Mouse (Mus musculus) embryonic facial prominence, embryonic 13.5 days (tissue): ENCODE results near the gene Rnf145. TPM values are rescaled to one million over a fixed set of nuclear protein-coding genes. Genes with fewer than 3 reads are reported as not detected.
A peak's percentile ranks its signal among the peaks of the same experiment; 100 is the strongest.

Experiments
- ATAC-seq: fragments of 200-750 bp; cut with Nextera tagmentation; 2 replicates; pipeline ENCODE4 v1.8.0; 2017; ENCODE audit warnings: low read depth; ENCODE audit not compliant: insufficient number of reproducible peaks, insufficient read depth, low FRiP score, low TSS enrichment
- H3K27ac ChIP-seq: fragments of 300-500 bp; sonication (generic); 2 replicates; pipeline ENCODE4 v1.5.1; 2015; ENCODE audit warnings: moderate library complexity, mild to moderate bottlenecking, inconsistent platforms
- H3K27me3 ChIP-seq: fragments of 300-500 bp; sonication (generic); 2 replicates; pipeline ENCODE4 v1.6.1; 2015; ENCODE audit warnings: mild to moderate bottlenecking, inconsistent platforms
- H3K36me3 ChIP-seq: fragments of 300-500 bp; sonication (generic); 2 replicates; pipeline ENCODE4 v1.6.1; 2015; ENCODE audit warnings: mild to moderate bottlenecking, inconsistent platforms
- H3K4me1 ChIP-seq: fragments of 300-500 bp; sonication (generic); 2 replicates; pipeline ENCODE4 v1.6.1; 2015; ENCODE audit warnings: inconsistent platforms
- H3K4me2 ChIP-seq: fragments of 300-500 bp; sonication (generic); 2 replicates; pipeline ENCODE4 v1.6.1; 2015; ENCODE audit warnings: moderate library complexity, mild to moderate bottlenecking, inconsistent platforms
- H3K4me3 ChIP-seq: fragments of 300-500 bp; sonication (generic); 2 replicates; pipeline ENCODE4 v1.5.1; 2015; ENCODE audit warnings: mild to moderate bottlenecking, inconsistent platforms
- H3K9ac ChIP-seq: fragments of 300-500 bp; sonication (generic); 2 replicates; pipeline ENCODE4 v1.6.1; 2015; ENCODE audit warnings: mild to moderate bottlenecking, inconsistent platforms
- H3K9me3 ChIP-seq: fragments of 300-500 bp; sonication (generic); 2 replicates; pipeline ENCODE4 v1.6.1; 2016; ENCODE audit warnings: inconsistent platforms
- WGBS: fragments of 180-500 bp; shearing (Covaris S2); methylation state at CpG from one replicate; pipeline ENCODE4 v1.1.7; 2015; ENCODE audit warnings: mixed read lengths; 5-methylcytosine and 5-hydroxymethylcytosine counted together
- polyA plus RNA-seq: library from polyadenylated mRNA; unstranded; fragments of >200 nt; fragmentation: Nextera tagmentation; extraction: Ambion mirVana; gene quantifications from 2 replicates; pipeline ENCODE4 v1.2.1, GENCODE M21; 2015

Gene Rnf145
- polyA plus RNA-seq, 1 experiment from 2014 or later = 73.6 TPM

GRCm38 (mm10) chr11:44573396-44573795 lies 54.6 kb downstream of the Rnf145 start:
- Histone ChIP-seq H3K36me3 (peaks cover 7% of the 10 kb centered on the region), H3K4me2 (no peak overlapping the region), H3K9ac (no peak overlapping the region), H3K4me3 (no peak overlapping the region), H3K4me1 (no peaks in the 10 kb centered on the region), H3K27ac (no peak overlapping the region), H3K9me3 (peaks cover 6% of the 10 kb centered on the region; the same call in 1 of the 2 replicates), H3K27me3 (no peaks in the 10 kb centered on the region)
- no peak for ATAC-seq
- 70% methylated on average over 3 of the region's 3 CpGs for WGBS

GRCm38 (mm10) chr11:44574391-44574790 lies 55.6 kb downstream of the Rnf145 start:
- Histone ChIP-seq H3K36me3 (peaks cover 5% of the 10 kb centered on the region), H3K27me3 (no peaks in the 10 kb centered on the region), H3K4me3 (no peak overlapping the region), H3K9me3 (peaks cover 4% of the 10 kb centered on the region), H3K27ac (no peak overlapping the region), H3K4me2 (no peak overlapping the region), H3K9ac (no peak overlapping the region), H3K4me1 (no peaks in the 10 kb centered on the region)
- WGBS = 90% methylated on average over 8 of the region's 8 CpGs
- ATAC-seq = no peak

GRCm38 (mm10) chr11:44574820-44575219 lies 56.1 kb downstream of the Rnf145 start:
- Histone ChIP-seq H3K4me1 (no peaks in the 10 kb centered on the region), H3K9ac (no peak overlapping the region), H3K4me3 (no peak overlapping the region), H3K27ac (no peak overlapping the region), H3K36me3 (peaks cover under 1% of the 10 kb centered on the region; the same call in 1 of the 2 replicates), H3K4me2 (no peak overlapping the region), H3K9me3 (peaks cover under 1% of the 10 kb centered on the region), H3K27me3 (no peaks in the 10 kb centered on the region)
- 94% methylated on average over 5 of the region's 5 CpGs for WGBS
- no peak for ATAC-seq

GRCm38 (mm10) chr11:44577911-44578310 lies 59.1 kb downstream of the Rnf145 start:
- WGBS = 77% methylated on average over 9 of the region's 9 CpGs
- H3K4me2 ChIP-seq = no peak overlapping the region
- H3K9me3 ChIP-seq = no peaks in the 10 kb centered on the region; the same call in 1 of the 2 replicates

GRCm38 (mm10) chr11:44581277-44581683 lies 62.5 kb downstream of the Rnf145 start:
- Histone ChIP-seq H3K4me2 (no peak overlapping the region), H3K4me3 (no peak overlapping the region), H3K9me3 (no peaks in the 10 kb centered on the region; the same call in 1 of the 2 replicates), H3K27me3 (no peaks in the 10 kb centered on the region), H3K36me3 (no peaks in the 10 kb centered on the region), H3K27ac (no peak overlapping the region), H3K9ac (no peak overlapping the region), H3K4me1 (no peaks in the 10 kb centered on the region)
- WGBS = 32% methylated on average over 11 of the region's 11 CpGs
- ATAC-seq = no peak

More at GRCm38 (mm10) chr11:44577911-44578310, 59.1 kb downstream of the Rnf145 start:
- ATAC-seq = no peak
- no peaks in the 10 kb centered on the region for H3K27me3 ChIP-seq
- no peak overlapping the region for H3K4me3 ChIP-seq
- no peaks in the 10 kb centered on the region for H3K36me3 ChIP-seq
- H3K4me1 ChIP-seq = no peaks in the 10 kb centered on the region
- H3K9ac ChIP-seq = no peak overlapping the region
- no peak overlapping the region for H3K27ac ChIP-seq

- H3K4me2 ChIP-seq = no peak overlapping the region
- no peak overlapping the region for H3K27ac ChIP-seq
- no peaks in the 10 kb centered on the region for H3K27me3 ChIP-seq
- no peaks in the 10 kb centered on the region for H3K36me3 ChIP-seq
- no peak overlapping the region for H3K9ac ChIP-seq
- no peak overlapping the region for H3K4me3 ChIP-seq
- WGBS = 8% methylated on average over 3 of the region's 3 CpGs
- H3K4me1 ChIP-seq = no peaks in the 10 kb centered on the region
- no peak for ATAC-seq
- no peaks in the 10 kb centered on the region for H3K9me3 ChIP-seq
These were observed 67.4 kb downstream of the Rnf145 start for GRCm38 (mm10) chr11:44586047-44586696.

- no peak overlapping the region for H3K27ac ChIP-seq
- no peak overlapping the region for H3K4me3 ChIP-seq
- ATAC-seq = no peak
- no peak overlapping the region for H3K4me2 ChIP-seq
- H3K36me3 ChIP-seq = no peaks in the 10 kb centered on the region
- 91% methylated on average over 6 of the region's 6 CpGs for WGBS
- H3K9me3 ChIP-seq = no peaks in the 10 kb centered on the region
- H3K27me3 ChIP-seq = no peaks in the 10 kb centered on the region
- no peak overlapping the region for H3K9ac ChIP-seq
- H3K4me1 ChIP-seq = no peaks in the 10 kb centered on the region
These were observed 74.3 kb downstream of the Rnf145 start for GRCm38 (mm10) chr11:44593016-44593415.

- Histone ChIP-seq H3K4me3 (no peak overlapping the region), H3K4me1 (no peaks in the 10 kb centered on the region), H3K9me3 (no peaks in the 10 kb centered on the region), H3K27ac (no peak overlapping the region), H3K27me3 (no peaks in the 10 kb centered on the region), H3K4me2 (no peak overlapping the region), H3K36me3 (no peaks in the 10 kb centered on the region), H3K9ac (no peak overlapping the region)
- no peak for ATAC-seq
- WGBS = 56% methylated on average over 3 of the region's 3 CpGs
These were observed 76.0 kb downstream of the Rnf145 start for GRCm38 (mm10) chr11:44594768-44595167.

- no peak overlapping the region for H3K4me3 ChIP-seq
- WGBS = 86% methylated on average over 8 of the region's 8 CpGs
- ATAC-seq = no peak
These were observed 88.1 kb downstream of the Rnf145 start for GRCm38 (mm10) chr11:44606881-44607280.

GRCm38 (mm10) chr11:44608646-44609045 lies 89.9 kb downstream of the Rnf145 start:
- no peak overlapping the region for H3K9ac ChIP-seq
- no peak overlapping the region for H3K4me2 ChIP-seq
- no peaks in the 10 kb centered on the region for H3K36me3 ChIP-seq
- WGBS = 83% methylated on average over 11 of the region's 11 CpGs
- peaks cover 24% of the 10 kb centered on the region for H3K4me1 ChIP-seq
- H3K27ac ChIP-seq = no peak overlapping the region
- H3K9me3 ChIP-seq = no peaks in the 10 kb centered on the region
- ATAC-seq = no peak
- H3K27me3 ChIP-seq = peaks cover 39% of the 10 kb centered on the region
- no peak overlapping the region for H3K4me3 ChIP-seq

More at GRCm38 (mm10) chr11:44606881-44607280, 88.1 kb downstream of the Rnf145 start:
- Histone ChIP-seq H3K9ac (no peak overlapping the region), H3K4me1 (peaks cover 7% of the 10 kb centered on the region), H3K4me2 (no peak overlapping the region), H3K9me3 (no peaks in the 10 kb centered on the region), H3K27ac (no peak overlapping the region), H3K27me3 (peaks cover 21% of the 10 kb centered on the region), H3K36me3 (no peaks in the 10 kb centered on the region)

- 1% methylated on average over 45 of the region's 45 CpGs for WGBS
- peak overlapping the region; percentile 78 for H3K4me2 ChIP-seq
- peak; percentile 63; the same call in 1 of the 2 replicates for ATAC-seq
- H3K9ac ChIP-seq = peak overlapping the region; percentile 56
- no peaks in the 10 kb centered on the region for H3K36me3 ChIP-seq
- no peaks in the 10 kb centered on the region for H3K9me3 ChIP-seq
- H3K4me3 ChIP-seq = peak overlapping the region; percentile 42
- peaks cover 29% of the 10 kb centered on the region for H3K4me1 ChIP-seq
- peak overlapping the region; percentile 53; the same call in 1 of the 2 replicates for H3K27ac ChIP-seq
- peaks cover 61% of the 10 kb centered on the region for H3K27me3 ChIP-seq
These were observed 92.4 kb downstream of the Rnf145 start for GRCm38 (mm10) chr11:44610971-44611781.

- H3K9me3 ChIP-seq = no peaks in the 10 kb centered on the region
- H3K4me1 ChIP-seq = peaks cover 34% of the 10 kb centered on the region
- H3K36me3 ChIP-seq = no peaks in the 10 kb centered on the region
- no peak overlapping the region for H3K9ac ChIP-seq
- H3K4me3 ChIP-seq = peak overlapping the region; percentile 38
- H3K4me2 ChIP-seq = peak overlapping the region; percentile 66
- no peak for ATAC-seq
- peaks cover 69% of the 10 kb centered on the region for H3K27me3 ChIP-seq
- 7% methylated on average over 10 of the region's 10 CpGs for WGBS
- no peak overlapping the region for H3K27ac ChIP-seq
These were observed 93.4 kb downstream of the Rnf145 start for GRCm38 (mm10) chr11:44612156-44612555.
